Mouse (Mus musculus) liver, adult 2 months (tissue): ENCODE measurements at regions not wholly inside any gene's neighbourhood (a gene's known extent, or its start where the extent isn't known, plus 50 kb on each side); places are given as distances from the start of the nearest gene placed in this dataset.

Experiments
- CTCF ChIP-seq: fragments of 200-500 bp; IDR thresholded peaks from 2 replicates; pipeline ENCODE4 v1.5.1; 2011; ENCODE audit warnings: low read depth, low read length, control low read depth
- POLR2A ChIP-seq: fragments of 200-500 bp; IDR thresholded peaks from 2 replicates; pipeline ENCODE4 v1.6.1; 2011; ENCODE audit warnings: low read length, control low read depth; ENCODE audit not compliant: insufficient read depth; ENCODE audit errors: extremely low read depth

GRCm38 (mm10) chr16:49573171-49573517 is 125.9 kb upstream of the Ift57 start:
- TF ChIP-seq CTCF (no peak), POLR2A (no peak)
